Mouse (Mus musculus): Measurements from ENCODE around the gene H2al1c. TPM values are rescaled to one million over a fixed set of nuclear protein-coding genes. Genes with fewer than 3 reads are reported as not detected.
"Not testable (repeated sequence)": the region's sequence is repeated elsewhere in the genome, so short reads cannot be mapped to it uniquely, and the experiment has no call there.

Gene H2al1c
- total RNA-seq (2017), result not detected in 2 replicates

- ATAC-seq (replicated peaks in 1 of 2; ENCODE audit: insufficient read depth in 1 of 2, low FRiP score in 2 of 2, low TSS enrichment in 1 of 2, low read depth in 1 of 2, poor library complexity in 2 of 2, severe bottlenecking in 2 of 2), result not testable (repeated sequence)
Measured at GRCm38 (mm10) chrX:11305355-11305754, at the start of gene H2al1c. Gene H2al1c (plus strand): TSS chrX:11305655.

DNA sequence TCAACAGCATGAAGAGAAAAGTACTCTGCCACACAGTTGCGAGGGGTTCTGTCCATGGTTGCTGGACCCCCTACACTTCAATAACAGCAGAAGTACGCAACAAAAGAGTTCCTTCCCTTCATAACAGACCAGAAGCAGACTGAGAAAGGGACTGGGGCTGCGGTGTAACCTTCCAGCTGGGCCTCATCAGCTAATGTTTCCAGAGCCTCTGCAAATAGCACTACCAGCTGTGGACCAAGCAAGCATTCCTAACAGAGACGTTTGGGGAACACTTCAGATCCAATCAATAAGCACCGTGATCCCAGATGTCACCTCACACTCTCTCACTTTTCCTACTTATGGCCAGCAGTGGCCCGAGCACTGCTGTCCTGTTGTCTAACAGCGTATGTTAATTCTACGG is 40.5 kb upstream of the H2al1c start:
- ATAC-seq (replicated peaks in 1 of 2; ENCODE audit: insufficient read depth in 1 of 2, low FRiP score in 2 of 2, low TSS enrichment in 1 of 2, low read depth in 1 of 2, poor library complexity in 2 of 2, severe bottlenecking in 2 of 2), result no peak

DNA sequence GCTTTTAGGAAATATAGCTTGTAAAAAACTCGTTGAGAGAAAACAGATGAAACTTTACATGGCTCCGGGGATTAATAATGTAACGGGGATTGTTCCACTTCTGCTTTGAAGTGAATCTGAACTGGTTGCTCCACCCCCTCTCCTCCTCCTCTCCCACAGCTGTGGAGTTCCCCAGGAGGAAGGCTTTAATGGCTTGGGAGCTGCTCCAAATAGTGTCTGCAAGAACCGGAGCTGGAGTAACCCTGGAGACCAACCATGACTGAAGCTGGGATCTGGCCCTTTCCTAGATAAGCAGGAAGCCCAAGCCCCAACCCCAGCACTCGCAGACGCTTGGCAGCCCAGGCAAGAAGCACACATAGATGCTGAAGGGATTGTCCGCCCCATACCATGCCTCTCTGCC is 37.7 kb upstream of the H2al1c start:
- ATAC-seq (replicated peaks in 1 of 2; ENCODE audit: insufficient read depth in 1 of 2, low FRiP score in 2 of 2, low TSS enrichment in 1 of 2, low read depth in 1 of 2, poor library complexity in 2 of 2, severe bottlenecking in 2 of 2), result no peak

DNA sequence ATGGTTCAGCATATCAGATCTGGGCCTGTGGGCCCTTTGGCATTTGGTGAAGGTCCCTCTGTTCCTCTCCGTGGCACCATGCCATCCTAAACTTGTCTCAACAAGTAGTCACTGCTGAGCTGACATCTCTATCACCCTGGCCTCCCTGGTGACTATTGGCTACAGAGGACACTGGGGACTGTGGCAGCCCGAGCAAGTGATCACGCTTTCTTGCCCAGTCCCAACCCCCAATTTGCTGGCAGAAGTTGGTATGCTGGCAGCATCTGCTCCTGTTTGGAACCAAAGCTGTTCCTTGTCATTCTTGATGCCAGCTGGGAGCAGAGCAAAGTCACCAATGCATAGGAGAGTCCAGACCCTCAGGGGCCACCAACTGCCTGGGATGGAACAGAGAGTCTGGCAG is 36.4 kb upstream of the H2al1c start:
- ATAC-seq (replicated peaks in 1 of 2; ENCODE audit: insufficient read depth in 1 of 2, low FRiP score in 2 of 2, low TSS enrichment in 1 of 2, low read depth in 1 of 2, poor library complexity in 2 of 2, severe bottlenecking in 2 of 2), result no peak

GRCm38 (mm10) chrX:11273190-11273589 is 32.3 kb upstream of the H2al1c start:
- ATAC-seq (replicated peaks in 1 of 2; ENCODE audit: insufficient read depth in 1 of 2, low FRiP score in 2 of 2, low TSS enrichment in 1 of 2, low read depth in 1 of 2, poor library complexity in 2 of 2, severe bottlenecking in 2 of 2), result no peak

DNA sequence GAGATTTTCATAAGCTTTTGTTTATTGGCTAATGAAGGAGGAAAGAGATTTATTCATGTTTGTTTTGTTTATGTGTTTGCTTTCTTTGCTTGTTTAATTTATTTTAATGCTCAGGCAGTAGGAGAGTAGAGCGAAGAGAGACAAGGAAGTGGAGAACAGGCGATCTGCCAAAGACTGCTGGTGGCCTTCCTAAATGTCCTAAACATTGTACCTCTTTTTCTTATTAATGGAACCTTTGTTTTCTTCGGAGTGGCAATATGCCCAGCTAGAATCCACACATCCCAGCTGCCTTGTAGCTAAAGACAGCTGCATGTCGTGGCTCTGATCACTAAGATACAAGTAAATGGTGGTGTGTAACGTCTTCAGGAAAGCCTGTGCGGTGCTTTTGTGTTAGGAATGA is 28.4 kb upstream of the H2al1c start:
- no peak for ATAC-seq (replicated peaks in 1 of 2; ENCODE audit: insufficient read depth in 1 of 2, low FRiP score in 2 of 2, low TSS enrichment in 1 of 2, low read depth in 1 of 2, poor library complexity in 2 of 2, severe bottlenecking in 2 of 2)

DNA sequence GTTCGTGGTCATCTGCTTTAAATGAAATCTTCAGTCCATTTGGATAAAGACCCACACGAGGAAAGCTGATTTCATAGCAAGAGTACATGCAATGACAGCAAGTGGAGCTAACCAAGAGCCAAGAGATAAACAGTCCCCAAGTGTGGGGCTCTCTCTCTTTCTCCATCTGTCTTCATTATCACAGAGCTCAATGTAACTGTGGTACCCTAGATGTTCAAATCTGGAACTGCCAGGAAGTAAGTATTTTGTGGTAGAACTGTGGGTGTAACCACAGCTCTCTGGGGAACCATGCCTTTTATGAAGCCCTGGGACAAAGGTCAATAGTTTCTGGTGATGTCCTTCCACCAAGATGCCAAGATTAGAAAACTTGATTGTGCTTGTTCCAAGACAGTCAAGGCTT is 24.7 kb upstream of the H2al1c start:
- ATAC-seq (replicated peaks in 1 of 2; ENCODE audit: insufficient read depth in 1 of 2, low FRiP score in 2 of 2, low TSS enrichment in 1 of 2, low read depth in 1 of 2, poor library complexity in 2 of 2, severe bottlenecking in 2 of 2), result no peak

DNA sequence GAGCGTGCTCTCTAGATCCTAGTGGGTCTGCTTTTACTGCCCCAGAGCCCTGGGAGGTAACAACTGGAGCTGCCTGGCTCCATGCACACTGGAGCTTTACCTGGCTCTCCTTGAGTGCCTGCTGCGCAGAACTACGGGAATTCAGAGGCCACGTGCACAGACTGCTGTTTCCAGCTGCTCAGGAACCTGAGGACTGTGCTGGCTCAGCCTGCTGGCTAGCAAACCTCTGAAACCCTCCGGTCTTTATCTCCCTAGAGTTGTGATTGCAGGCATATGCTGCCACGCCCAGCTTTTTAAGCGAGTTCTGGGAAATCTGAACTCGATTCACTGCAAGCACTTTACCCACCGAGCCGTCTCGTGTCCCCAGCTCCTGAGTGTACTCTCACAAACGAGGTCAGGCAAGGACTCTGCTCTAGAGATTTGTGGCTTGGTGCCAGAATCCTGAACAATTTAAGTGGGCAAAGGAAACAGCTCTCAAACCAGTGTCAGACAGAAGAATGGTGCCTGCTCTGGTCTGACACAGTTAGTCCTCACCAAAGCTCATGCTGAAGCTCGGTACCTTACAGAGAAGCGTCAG is 17.1 kb upstream of the H2al1c start:
- no peak for ATAC-seq (replicated peaks in 1 of 2; ENCODE audit: insufficient read depth in 1 of 2, low FRiP score in 2 of 2, low TSS enrichment in 1 of 2, low read depth in 1 of 2, poor library complexity in 2 of 2, severe bottlenecking in 2 of 2)

- ATAC-seq (replicated peaks in 1 of 2; ENCODE audit: insufficient read depth in 1 of 2, low FRiP score in 2 of 2, low TSS enrichment in 1 of 2, low read depth in 1 of 2, poor library complexity in 2 of 2, severe bottlenecking in 2 of 2), result no peak
Measured at GRCm38 (mm10) chrX:11289244-11289643, 16.2 kb upstream of the H2al1c start.

GRCm38 (mm10) chrX:11298957-11299356 is 6.5 kb upstream of the H2al1c start, which contains the start of gene H2al1a:
Gene H2al1a (plus strand): TSS chrX:11299257.
- not testable (repeated sequence) for ATAC-seq (replicated peaks in 1 of 2; ENCODE audit: insufficient read depth in 1 of 2, low FRiP score in 2 of 2, low TSS enrichment in 1 of 2, low read depth in 1 of 2, poor library complexity in 2 of 2, severe bottlenecking in 2 of 2)

DNA sequence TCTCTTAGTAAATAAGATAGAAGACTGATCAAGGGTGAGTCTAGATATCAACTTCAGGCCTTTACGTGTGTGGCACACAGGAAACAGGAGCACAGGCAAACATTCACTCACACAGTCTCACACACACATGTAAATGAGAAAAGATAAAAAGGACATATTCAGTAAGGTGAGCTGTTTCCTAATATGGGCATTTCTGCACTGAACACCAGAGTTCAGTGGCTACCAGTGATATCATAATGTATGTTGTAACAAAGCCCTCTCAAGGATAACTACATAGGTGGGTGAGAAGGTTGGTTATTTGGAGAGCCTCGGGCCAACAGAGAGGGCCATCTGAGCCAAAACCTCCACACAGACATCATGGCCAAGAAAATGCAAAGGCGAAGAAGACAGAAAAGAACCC is 3.3 kb upstream of the H2al1c start, which contains the start of gene H2al1b:
H2al1b (plus strand) TSS at position 301 of the 400 bp plus-strand sequence.
- not testable (repeated sequence) for ATAC-seq (replicated peaks in 1 of 2; ENCODE audit: insufficient read depth in 1 of 2, low FRiP score in 2 of 2, low TSS enrichment in 1 of 2, low read depth in 1 of 2, poor library complexity in 2 of 2, severe bottlenecking in 2 of 2)

GRCm38 (mm10) chrX:11308524-11308923 is 3.1 kb downstream of the H2al1c start, which contains the start of gene H2al1d:
Gene H2al1d (plus strand): TSS chrX:11308824.
- not testable (repeated sequence) for ATAC-seq (replicated peaks in 1 of 2; ENCODE audit: insufficient read depth in 1 of 2, low FRiP score in 2 of 2, low TSS enrichment in 1 of 2, low read depth in 1 of 2, poor library complexity in 2 of 2, severe bottlenecking in 2 of 2)

DNA sequence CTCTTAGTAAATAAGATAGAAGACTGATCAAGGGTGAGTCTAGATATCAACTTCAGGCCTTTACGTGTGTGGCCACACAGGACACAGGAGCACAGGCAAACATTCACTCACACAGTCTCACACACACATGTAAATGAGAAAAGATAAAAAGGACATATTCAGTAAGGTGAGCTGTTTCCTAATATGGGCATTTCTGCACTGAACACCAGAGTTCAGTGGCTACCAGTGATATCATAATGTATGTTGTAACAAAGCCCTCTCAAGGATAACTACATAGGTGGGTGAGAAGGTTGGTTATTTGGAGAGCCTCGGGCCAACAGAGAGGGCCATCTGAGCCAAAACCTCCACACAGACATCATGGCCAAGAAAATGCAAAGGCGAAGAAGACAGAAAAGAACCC is 6.2 kb downstream of the H2al1c start, which contains the start of gene H2al1e:
H2al1e (plus strand) TSS at position 301 of the 400 bp plus-strand sequence.
- ATAC-seq (replicated peaks in 1 of 2; ENCODE audit: insufficient read depth in 1 of 2, low FRiP score in 2 of 2, low TSS enrichment in 1 of 2, low read depth in 1 of 2, poor library complexity in 2 of 2, severe bottlenecking in 2 of 2), result not testable (repeated sequence)

- ATAC-seq (replicated peaks in 1 of 2; ENCODE audit: insufficient read depth in 1 of 2, low FRiP score in 2 of 2, low TSS enrichment in 1 of 2, low read depth in 1 of 2, poor library complexity in 2 of 2, severe bottlenecking in 2 of 2), result not testable (repeated sequence)
Measured at GRCm38 (mm10) chrX:11314858-11315257, 9.4 kb downstream of the H2al1c start, which contains the start of gene H2al1f. Gene H2al1f (plus strand): TSS chrX:11315158.

DNA sequence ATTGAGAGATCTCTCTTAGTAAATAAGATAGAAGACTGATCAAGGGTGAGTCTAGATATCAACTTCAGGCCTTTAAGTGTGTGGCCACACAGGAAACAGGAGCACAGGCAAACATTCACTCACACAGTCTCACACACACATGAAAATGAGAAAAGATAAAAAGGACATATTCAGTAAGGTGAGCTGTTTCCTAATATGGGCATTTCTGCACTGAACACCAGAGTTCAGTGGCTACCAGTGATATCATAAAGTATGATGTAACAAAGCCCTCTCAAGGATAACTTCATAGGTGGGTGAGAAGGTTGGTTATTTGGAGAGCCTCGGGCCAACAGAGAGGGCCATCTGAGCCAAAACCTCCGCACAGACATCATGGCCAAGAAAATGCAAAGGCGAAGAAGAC is 12.5 kb downstream of the H2al1c start, which contains the start of gene H2al1g:
H2al1g (plus strand) TSS at position 301 of the 400 bp plus-strand sequence.
- ATAC-seq (replicated peaks in 1 of 2; ENCODE audit: insufficient read depth in 1 of 2, low FRiP score in 2 of 2, low TSS enrichment in 1 of 2, low read depth in 1 of 2, poor library complexity in 2 of 2, severe bottlenecking in 2 of 2), result not testable (repeated sequence)

- ATAC-seq (replicated peaks in 1 of 2; ENCODE audit: insufficient read depth in 1 of 2, low FRiP score in 2 of 2, low TSS enrichment in 1 of 2, low read depth in 1 of 2, poor library complexity in 2 of 2, severe bottlenecking in 2 of 2), result not testable (repeated sequence)
Measured at GRCm38 (mm10) chrX:11321192-11321591, 15.7 kb downstream of the H2al1c start, which contains the start of gene H2al1h. Gene H2al1h (plus strand): TSS chrX:11321492.

DNA sequence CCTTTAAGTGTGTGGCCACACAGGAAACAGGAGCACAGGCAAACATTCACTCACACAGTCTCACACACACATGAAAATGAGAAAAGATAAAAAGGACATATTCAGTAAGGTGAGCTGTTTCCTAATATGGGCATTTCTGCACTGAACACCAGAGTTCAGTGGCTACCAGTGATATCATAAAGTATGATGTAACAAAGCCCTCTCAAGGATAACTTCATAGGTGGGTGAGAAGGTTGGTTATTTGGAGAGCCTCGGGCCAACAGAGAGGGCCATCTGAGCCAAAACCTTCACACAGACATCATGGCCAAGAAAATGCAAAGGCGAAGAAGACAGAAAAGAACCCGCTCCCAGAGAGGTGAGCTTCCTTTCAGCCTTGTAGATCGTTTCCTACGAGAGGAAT is 18.9 kb downstream of the H2al1c start, which contains the start of gene H2al1i:
H2al1i (plus strand) TSS at position 301 of the 400 bp plus-strand sequence.
- not testable (repeated sequence) for ATAC-seq (replicated peaks in 1 of 2; ENCODE audit: insufficient read depth in 1 of 2, low FRiP score in 2 of 2, low TSS enrichment in 1 of 2, low read depth in 1 of 2, poor library complexity in 2 of 2, severe bottlenecking in 2 of 2)

- ATAC-seq (replicated peaks in 1 of 2; ENCODE audit: insufficient read depth in 1 of 2, low FRiP score in 2 of 2, low TSS enrichment in 1 of 2, low read depth in 1 of 2, poor library complexity in 2 of 2, severe bottlenecking in 2 of 2), result not testable (repeated sequence)
Measured at GRCm38 (mm10) chrX:11327522-11327921, 22.1 kb downstream of the H2al1c start, which contains the start of gene H2al1j. Gene H2al1j (plus strand): TSS chrX:11327822.

DNA sequence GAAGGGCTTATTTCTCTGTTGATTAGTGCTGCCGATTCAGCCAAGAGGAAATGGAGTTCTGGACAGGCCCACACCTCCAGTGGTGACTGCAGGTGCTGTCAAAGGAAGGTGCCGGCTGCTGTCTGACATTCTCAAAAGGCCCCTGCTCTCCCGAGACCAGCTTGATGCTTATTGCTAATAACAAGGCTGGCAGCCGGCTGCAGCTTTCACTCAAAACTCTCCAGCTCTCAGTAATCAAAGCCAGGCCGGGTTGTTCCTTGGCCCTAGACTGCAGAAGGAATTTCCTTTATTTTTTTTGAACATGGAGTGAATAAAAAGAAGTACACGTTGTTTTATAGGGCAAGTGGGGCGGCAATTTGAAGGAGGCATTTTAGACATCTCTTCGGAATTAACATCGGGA is 40.3 kb downstream of the H2al1c start:
- no peak for ATAC-seq (replicated peaks in 1 of 2; ENCODE audit: insufficient read depth in 1 of 2, low FRiP score in 2 of 2, low TSS enrichment in 1 of 2, low read depth in 1 of 2, poor library complexity in 2 of 2, severe bottlenecking in 2 of 2)

Data from hematopoietic stem cell, adult 5-6 weeks (primary cell).